13 mouse cellular contexts compared by ENCODE assay signal in the genomic region with DNA sequence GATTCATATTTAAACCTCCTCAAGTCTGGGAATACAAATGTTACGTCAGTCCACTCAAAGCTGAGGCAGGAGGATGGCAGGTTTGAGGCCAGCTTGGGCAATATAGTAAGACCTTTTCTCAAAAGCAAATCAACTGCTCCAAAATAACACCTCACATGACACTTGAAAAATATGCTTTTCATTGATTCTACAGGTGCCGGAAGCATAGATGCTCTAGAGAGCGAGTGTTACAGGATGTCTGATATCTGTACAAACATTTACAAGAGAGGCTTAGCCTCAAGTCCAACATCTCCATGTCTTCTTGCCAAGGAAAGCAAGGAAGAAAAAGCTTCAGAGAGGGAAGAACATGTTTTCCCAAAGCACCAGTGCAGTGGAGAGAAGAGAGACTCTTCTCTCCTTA.
"Had no signal": no experiment of that assay in that cellular context is flagged by ENCODE, and none has a peak within 500 bp of the region (broad histone marks: within the 10 kb centered on the region; RNA-seq: fewer than 3 reads in every experiment).

No protein-coding gene starts in this region.

- H3K36me3 ChIP-seq: midbrain, embryonic 13.5 days; neural tube, embryonic 15.5 days; stomach, embryonic 15.5 days had no signal

- H3K27ac ChIP-seq: layer of hippocampus, adult 2 months; limb, embryonic 10.5 days; liver, embryonic 14.5 days; midbrain, embryonic 13.5 days; neural tube, embryonic 15.5 days; stomach, embryonic 15.5 days had no signal

- H3K9ac ChIP-seq: liver, embryonic 14.5 days; lung, embryonic 14.5 days; midbrain, embryonic 13.5 days; neural tube, embryonic 15.5 days; stomach, embryonic 15.5 days had no signal

- ATAC-seq: midbrain, embryonic 13.5 days had no signal

- H3K27me3 ChIP-seq: midbrain, embryonic 13.5 days; neural tube, embryonic 15.5 days; stomach, embryonic 15.5 days had no signal

- DNase-seq: kidney, adult 11 months; kidney, postnatal 10 days; kidney, postnatal 4 days; lung, embryonic 14.5 days; lung, postnatal 10 days; lung, postnatal 4 days; thymus, postnatal 36 days had no signal

- H3K4me3 ChIP-seq: layer of hippocampus, adult 2 months; limb, embryonic 10.5 days; midbrain, embryonic 13.5 days; neural tube, embryonic 15.5 days; stomach, embryonic 15.5 days had no signal
